Mouse (Mus musculus) liver, postnatal 0 days (tissue): ENCODE measurements around the gene Syn3.
"Not testable (repeated sequence)": the region's sequence is repeated elsewhere in the genome, so short reads cannot be mapped to it uniquely, and the experiment has no call there.

ENCODE experiments used
- CTCF ChIP-seq: sonication (generic); IDR thresholded peaks from 2 replicates; pipeline ENCODE4 v1.5.1; 2016; ENCODE audit warnings: antibody characterized with exemption, low read depth
- EP300 ChIP-seq: IDR thresholded peaks from 2 replicates; pipeline ENCODE4 v1.6.1; 2016; ENCODE audit warnings: antibody characterized with exemption, low read depth, mild to moderate bottlenecking

DNA sequence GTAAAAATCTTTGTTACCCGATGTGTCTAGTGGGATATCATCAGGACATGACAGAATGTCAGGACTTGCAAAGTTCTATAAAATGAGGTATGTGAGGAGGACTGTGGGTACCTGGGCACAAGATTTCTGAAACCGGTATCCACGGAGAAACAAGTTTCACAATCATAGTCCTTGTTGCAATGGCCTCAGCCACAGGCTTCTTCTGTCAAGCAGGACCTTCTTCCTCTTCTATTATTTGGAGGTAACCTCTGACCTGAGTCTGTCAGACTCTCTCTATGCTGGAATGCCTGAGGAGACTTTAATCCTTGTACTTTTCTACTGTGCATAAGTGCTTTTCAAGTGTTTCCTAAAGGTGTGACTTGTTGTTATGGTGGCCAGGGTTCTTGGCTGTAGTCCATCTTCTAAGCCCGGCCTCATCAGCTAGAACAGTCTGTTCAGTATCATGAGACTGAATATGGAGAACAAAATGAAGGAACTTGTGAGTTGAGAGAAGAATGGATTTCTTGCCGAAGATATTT lies 27.7 kb upstream of the Syn3 start:
- TF ChIP-seq CTCF, EP300: not testable (repeated sequence)
